Mouse (Mus musculus): ENCODE measurements at regions not wholly inside any gene's neighbourhood (a gene's known extent, or its start where the extent isn't known, plus 50 kb on each side); places are given as distances from the start of the nearest gene placed in this dataset.

DNA sequence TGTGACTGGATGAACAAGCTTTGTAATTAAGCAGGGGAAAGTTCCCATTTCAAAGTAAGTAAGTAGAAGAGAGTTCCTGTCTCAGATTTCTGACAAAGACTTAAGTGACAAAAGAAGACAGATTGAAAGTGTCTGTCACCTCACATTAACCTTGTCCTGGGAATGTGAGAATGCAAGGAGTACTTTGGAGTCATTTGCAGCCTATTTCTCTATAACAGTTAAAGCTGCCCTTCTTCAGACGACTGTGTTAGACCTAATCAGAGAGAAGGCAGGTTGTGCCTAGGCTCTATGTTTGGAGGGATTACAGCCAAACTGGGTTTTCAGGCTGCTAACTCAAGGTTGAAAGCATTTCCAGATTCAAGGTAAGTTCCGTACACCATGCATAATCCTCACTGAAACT, 446.5 kb downstream of the Pdgfc start:
- in situ Hi-C loops (cut with MboI) = no loop called here

DNA sequence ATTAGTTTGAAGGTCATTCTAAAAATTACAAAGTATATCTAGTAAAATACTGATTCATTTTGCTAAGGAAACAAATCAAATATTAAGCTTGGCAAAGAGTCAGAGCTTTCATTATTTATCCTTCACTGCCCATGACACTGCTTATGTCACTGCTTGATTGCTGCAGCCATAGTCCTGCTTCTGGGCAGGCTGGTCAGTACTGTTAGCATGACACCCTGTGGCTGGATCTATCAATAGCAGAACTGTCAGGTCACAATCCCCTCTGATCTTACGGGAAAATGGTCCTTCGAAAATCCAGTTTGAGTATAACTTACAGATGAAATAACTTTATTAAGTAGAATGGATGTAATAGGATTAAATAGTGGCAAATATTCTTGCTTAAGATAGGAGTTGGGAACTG, 447.1 kb downstream of the Pdgfc start:
- in situ Hi-C loops (cut with MboI) = no loop called here

DNA sequence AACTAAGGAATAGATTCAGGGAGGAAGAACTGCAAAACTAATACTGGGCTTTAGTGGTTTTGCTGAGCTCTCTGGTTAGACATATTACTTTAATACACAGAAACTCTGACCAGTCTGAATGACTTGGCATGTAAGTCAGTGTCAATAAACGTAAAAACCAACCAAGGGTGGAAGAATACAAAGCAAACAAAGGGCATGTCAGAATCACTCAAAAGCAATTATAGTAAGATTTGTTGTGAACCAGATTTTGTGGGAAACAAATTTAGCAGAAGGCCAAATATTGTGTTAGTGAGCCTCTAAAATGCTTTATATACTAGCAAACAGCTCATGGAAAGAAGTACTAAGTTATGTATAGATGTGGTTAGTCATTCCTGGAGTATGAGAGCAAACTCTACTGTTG, 427.1 kb upstream of the Ctso start:
- in situ Hi-C loops (cut with MboI) = no loop called here

DNA sequence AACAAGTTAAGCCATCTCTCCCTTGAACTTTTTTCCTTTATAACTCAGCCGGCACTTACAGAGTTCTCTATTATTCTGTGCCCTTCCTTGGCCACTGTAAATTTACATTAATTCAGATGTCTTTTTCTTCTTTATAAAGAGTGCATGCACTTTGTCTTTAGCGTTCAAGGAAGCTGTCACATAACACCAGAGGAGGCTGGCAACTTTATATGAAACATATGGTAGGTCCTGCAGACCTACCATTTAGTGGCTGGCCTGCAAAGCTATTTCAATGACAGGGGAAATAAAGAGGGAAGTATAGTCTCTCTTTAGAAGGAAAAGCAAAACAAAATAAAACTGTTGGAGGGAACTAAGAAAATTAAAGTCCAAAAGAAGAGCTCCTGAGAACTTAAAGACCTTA, 423.8 kb upstream of the Ctso start:
- in situ Hi-C loops (cut with MboI) = no loop called here

DNA sequence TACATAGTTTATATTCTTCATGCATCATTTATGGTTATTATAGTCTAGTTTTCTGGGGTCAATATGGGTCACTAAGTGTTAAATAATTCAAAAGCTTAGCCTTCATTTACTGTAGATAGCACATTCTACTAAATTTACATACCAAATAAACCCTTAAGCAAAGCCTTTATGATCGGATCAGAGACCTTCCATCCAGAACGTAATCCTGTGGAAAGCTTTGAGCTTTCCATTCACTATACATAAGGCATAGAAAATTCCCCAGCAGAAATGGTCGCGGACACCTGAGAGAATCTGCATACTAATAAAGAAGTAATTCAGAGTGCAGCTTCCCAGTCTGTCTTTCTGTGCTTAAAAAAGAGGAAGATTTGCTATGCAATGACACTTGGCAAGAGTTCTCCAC, 410.6 kb upstream of the Ctso start:
- in situ Hi-C loops (cut with MboI) = no loop called here

DNA sequence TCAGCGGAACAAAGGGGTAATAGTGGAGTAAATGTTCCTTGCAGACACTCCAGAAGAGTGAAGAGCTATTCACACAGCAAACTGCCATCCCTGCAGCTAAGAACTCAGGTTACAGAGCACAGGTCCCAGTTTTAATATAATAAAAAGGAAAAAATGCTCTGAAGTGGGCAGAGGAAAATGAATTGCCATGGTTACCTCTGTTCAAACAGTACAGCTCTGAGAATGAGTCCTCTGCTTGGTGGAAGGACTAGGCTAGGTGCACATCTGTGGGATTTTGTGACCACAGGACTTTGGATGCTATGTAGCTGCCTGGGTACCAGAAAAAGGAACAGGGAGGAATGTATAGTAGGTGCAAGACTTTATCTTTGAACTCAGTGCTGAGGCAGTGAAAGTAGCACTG, 401.5 kb upstream of the Ctso start:
- in situ Hi-C loops (cut with MboI) = no loop called here

DNA sequence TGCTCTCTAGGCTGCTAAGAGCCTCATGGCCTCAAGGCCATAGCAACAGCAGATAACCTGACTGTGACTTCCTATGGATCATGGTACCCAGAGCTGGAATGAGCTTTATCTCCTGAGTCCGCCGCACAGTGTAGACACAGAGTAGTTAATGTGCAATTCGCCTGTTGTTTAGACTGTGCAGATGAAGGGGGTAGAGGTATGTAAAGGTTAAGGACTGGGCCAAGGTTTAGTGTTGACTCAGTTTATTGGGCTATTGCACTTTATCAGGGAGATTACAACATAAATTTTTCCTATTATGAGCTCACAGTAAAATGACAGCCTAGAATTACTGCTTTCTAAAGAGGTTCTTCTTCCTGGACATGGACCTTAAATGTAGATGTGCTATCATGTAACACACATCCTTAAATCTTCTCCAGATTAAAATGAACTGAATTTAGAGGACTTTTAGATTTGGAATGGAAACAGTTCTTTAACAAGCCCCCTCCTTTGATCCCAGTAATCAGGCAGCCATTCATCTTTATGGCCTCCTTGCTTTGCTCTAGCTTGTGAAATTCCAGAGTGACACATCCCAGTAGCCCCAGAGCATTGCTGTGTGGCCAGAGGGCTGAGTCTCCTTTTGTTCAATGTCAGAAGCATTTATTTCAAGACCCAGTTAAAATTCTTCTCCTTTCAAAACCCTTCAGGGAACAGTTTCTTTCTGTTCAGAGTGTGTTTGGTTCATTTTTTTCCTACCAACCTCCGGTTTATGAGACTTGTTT, 396.8 kb upstream of the Ctso start:
- in situ Hi-C loops (cut with MboI) = no loop called here

DNA sequence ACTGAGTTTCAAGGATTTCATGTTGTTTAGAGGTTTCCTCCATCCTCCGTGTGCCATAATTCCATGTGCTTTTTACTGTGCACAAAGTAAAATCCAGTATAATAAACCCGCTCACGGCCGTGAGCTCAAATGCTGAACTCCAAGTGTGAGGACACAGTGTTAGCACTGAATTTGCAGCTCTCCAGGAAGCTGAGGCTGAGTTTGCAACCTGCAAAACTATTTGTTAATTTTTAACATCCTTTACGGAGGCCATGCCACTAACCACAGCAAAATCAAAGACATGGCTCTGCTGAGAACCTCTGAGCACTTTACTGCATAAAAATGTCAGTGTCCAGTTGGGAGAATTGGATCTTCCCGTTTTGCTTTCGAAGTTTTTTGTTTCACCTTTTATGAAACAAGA, 377.6 kb upstream of the Ctso start:
- in situ Hi-C loops (cut with MboI) = no loop called here

DNA sequence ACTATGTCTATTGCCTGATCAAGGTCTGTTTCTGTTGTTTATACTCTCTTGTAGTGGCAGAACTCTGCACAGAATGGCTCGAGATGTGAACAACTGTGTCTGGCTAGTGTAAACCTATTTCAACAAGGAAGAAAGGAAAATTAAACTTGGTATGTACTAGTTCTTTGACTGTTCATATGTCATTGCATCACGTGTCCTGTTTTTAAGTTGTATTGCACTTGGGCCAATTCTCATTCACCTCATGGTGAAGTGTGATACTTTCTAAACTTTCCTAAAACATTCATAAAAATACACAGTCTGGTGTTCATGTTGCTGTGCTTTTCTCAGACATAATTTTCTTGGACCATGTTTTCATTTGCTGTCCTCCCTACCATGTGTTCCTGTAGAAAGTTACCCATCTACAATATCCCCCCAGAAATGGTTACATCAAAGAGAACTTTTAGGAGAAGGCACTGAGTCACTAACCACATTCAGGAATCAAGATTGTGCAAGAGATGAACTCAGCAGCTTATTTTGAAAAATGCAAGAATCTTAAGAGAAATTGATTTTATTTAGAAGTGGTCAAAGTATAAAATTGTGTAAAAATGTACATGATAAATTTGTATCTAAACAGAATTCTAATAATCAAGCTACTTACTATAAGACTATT, 369.7 kb upstream of the Ctso start:
- in situ Hi-C loops (cut with MboI) = no loop called here

DNA sequence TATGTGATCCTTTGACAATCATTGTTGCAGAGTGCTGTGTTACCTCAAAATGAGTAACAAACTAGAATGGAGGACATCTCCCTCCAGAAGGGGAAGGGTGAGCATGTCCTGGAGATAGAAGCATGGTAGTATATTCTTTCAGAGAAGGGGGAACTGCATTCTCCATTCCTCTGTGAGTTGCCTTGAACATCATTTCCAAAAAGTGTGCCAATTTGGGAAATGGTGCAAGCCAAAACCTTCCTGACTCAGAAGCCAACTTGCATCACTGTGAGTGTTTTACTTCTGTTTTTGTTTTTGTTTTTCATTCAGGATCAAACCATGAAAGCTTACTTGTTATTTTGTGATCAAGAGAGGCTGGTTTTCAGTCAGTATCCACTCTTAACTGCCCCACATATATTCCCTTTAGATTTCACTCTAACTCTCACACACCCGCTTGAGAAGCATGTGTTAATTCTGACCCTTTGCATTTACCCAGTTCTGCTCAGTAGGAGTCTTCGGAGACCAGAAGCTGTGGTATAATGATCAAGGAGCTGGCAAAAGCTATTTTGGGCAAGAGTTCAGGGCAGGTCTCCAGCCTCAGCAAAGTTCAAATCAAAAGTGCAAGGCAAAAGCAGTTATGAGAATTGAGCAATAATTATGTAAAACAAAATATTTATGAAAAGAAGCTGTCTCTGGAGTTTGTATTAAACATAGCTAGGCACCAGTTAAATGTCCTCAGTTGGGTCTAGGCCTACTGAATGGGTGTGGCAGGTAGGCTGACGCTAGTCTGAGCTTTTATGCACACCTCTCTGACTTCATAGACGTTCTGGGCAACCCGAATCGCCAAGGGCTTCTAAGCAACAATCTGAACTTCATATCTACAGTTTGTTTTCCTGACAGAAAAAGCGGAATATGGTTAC, 368.3 kb upstream of the Ctso start:
- in situ Hi-C loops (cut with MboI) = no loop called here

DNA sequence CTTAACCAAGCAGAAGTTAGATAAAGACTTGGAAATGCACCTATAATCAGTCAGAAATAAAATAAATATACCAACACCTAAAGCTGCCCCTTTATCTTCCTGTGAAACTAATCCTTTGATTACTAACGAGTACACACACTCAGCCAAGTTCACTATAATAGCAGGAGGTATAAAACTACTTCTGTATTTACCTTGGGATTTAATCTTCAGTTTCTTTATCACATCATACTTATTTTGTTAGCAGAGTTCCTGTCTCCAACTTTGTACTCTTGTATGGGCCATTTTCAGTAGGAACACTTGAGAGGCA, 367.7 kb upstream of the Ctso start:
- in situ Hi-C loops (cut with MboI) = no loop called here

DNA sequence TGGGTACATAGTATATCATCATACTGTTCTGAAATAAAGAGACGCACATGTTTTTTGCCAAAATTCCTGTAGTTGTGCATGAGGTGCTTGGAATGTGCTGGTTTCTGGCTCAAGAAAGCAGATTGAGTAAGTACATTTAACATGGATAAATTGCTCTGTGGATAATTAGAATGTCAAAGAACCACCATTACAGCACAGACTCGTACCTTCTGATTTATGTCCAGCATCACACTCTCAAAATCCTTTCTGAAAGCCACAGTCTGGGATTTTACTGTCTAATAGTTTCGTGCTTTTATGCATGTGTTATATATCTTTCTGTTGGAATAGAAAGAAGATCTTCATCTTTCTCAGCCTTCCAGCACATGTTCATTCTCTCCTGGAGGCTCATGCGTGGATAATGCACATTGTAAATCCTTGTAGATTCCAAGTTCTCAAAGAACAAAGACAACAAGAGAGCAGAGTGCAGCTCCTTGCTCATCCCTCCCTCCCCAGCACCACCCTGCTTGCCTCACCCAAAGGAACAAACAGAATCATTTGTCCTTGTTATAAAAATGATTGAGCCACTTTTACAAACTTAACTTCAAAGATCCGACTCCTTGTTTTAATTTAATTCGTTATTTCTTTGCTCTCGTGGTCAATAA, 348.9 kb upstream of the Ctso start:
- in situ Hi-C loops (cut with MboI) = no loop called here

DNA sequence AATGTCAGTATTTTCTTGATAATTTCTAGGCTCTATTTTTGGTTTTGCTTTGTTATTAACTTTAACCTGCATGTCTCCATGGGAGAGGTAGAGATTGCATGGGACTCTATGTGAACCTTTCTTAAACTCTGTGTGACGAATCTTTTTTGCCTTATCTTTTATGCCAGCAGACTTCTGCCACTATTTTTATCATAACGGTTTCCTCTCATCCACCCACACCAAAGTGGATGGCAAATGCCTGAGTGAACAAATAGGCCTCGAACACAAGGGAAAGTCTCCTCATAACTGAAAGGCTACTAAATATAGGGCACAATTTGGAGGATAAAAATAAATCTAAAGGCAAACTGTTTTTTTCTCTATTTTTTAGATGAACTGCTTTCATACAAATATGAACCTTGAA, 343.3 kb upstream of the Ctso start:
- in situ Hi-C loops (cut with MboI) = no loop called here

DNA sequence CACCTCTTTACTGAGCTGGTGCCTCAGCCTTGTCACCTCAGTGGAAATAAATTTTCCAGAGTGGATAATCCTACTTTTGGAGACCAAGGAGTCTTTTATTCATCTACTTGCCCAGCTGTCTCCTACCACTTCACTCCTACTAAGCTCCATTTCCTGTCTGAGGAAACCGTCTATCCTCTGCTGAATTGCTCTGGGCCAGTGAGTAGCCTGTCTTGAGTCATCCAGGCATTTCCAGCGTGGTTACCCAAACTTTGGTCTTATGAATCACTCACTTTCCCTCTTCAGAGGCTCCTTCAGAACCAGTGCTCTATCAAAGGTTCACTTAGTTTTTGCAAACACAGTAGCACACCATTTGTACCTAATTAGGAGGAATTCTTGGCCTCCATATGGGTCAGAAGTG, 303.2 kb upstream of the Ctso start:
- in situ Hi-C loops (cut with MboI) = no loop called here

DNA sequence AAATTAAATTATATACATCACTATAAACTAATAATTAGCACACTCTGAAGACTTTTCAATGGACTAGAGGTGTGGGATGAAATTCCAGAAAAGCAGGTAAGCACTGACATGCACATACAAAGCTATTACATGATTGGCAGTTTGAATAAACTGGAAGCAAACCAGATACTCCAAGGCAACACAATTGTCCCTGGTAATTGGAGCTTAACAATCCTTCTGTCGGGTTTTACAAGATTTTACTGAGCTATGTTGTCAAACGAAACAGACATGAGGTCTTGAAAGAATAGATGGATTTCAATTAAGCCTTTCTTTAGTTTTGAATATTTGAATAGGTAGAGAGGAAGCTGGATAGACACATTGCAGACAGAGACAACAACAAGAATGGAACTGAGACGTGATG, 273.9 kb upstream of the Ctso start:
- in situ Hi-C loops (cut with MboI) = no loop called here

DNA sequence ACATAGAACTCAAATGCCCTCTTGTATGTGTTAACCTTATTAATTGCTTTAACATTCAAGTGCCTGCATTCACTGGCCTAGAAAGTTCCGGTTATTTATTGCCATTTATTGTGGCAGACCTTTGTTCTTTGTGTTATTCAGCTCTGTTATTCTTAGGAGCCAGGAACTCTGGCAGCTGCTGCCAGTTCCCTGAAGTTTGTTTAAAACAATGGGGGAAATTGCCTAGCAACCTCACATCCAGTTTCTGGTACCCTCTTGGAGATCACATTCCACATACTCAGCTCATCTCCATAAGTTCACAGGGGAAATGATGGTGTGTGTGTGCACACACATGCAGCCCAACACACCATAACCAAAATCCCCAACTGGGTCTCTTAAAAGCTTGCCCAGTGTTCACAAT, 270.8 kb upstream of the Ctso start:
- in situ Hi-C loops (cut with MboI) = no loop called here

DNA sequence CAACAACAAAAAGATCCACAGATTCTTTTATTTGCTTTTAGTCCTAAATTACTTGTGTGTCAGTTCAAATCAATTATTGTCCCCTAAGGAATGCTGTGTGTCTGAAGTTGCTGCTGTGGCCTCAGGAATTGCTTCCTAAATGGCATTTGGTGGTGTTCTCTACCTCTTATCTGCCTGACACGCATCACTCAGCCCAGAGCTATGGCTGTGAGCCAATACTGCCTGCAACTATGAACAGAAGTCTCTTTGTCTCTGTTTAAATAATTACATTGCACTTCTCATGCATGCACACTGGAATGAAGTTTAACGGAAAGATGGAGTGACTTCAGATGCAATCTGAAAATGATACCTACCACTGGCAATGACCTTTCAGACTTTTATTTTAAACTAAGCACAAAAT, 266.1 kb upstream of the Ctso start:
- in situ Hi-C loops (cut with MboI) = no loop called here

DNA sequence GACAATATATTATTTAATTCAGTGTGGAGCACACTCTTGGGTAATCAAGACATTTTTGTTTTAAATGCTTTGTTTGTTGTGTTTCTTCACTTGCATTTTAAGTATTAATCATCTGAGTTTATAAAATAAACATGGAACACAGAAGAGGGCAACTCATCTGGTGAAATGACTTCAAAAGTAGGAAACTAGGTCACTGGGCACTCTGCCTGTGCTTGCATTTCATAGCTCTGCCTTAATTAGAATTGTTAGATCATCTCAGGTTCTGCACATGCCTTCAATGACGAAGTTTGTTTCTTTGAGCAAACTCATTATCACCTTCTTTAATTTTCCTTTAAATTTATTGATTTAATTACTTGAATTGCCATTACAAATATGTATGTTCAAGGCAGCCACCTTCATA, 255.8 kb upstream of the Ctso start:
- in situ Hi-C loops (cut with MboI) = no loop called here

DNA sequence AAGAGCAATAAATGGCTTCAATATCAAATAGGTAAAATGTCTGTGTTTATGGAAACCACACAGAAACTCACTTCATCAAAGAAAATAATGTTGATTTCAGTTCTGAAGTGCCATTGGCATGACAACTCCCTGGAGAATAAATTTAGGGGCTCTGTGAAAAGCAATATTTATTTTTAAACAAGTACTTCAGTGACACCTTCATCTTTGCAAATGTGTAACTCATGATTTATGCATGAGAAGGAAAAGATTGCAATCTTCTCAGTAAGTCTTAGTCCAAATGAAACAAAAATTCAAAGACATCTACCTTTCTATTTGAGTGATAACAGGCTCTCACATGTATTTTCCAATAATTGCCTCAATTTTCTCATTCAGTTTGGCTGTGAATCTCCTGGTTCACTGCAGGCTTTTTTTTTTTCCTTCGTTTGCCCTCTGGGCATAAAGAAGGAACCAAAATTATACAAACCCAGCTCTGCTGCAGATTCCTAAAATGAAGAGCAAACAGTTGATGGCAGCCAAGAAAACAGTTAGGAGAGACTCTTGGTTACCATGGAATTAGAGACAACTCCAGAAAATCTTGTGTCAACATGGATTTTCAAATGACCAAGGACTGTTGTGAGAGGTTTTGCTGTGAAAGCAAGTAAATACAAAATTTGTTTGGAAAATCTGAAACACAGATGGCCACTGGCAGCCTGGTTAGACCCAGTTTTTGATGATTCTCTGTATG, 230.3 kb upstream of the Ctso start:
- in situ Hi-C loops (cut with MboI) = no loop called here

DNA sequence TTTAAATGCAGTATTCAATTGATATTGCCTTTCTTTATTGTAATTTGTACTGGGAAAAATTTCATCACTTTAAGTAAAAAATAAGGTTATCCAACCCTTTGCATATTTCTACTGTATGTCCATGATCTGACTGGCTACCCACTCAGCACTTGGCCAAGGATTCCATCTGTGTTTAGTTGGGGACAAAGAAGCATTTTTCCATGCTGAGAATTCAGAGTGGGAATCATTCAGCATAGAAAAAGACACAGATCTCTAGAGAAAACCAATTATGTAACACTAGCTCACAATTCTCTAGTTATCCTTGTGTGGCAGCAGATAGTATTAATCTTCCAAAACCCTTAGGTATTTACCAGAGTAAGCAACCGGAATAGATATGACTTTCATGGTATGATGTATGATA, 213.5 kb upstream of the Ctso start:
- in situ Hi-C loops (cut with MboI) = no loop called here

DNA sequence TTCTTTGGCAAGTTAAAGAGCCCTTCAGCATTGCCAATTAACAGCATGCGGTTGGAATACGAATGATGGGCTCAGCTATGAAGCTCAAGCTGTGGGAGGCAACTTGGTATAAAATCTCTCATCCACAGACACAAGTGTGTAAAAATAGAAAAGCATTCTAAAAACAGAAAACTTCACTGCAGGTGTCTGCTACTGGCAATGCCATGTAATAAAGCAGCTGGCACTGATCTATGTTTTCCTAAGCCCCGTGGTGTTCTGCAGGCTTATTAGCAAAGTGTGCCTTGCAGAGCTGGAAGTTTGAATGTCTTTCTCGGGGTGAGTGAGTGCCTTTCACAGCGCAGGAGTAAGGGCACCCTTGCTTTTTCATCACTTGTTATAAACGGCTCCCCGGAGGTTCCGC, 196.9 kb upstream of the Ctso start:
- in situ Hi-C loops (cut with MboI) = no loop called here

DNA sequence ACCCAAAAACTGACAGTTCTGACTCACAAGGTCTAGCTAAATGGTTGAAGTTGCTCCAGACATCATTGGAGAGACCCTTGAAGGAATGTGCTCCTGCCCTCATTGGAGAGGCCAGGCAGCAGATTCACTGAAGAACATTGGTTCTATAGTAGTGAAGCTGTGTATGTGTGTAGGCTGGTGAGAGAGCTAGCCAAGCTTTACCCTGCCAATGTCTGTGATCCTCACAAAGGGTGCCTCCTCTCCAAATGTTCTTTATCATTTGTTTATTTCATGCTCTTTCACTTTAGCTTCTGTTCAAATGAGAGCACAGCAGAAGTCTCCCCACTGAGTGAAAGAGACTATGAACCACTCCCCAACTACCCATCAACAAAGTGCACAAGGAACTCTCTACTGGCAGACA, 195.6 kb upstream of the Ctso start:
- in situ Hi-C loops (cut with MboI) = no loop called here
